Mouse (Mus musculus): ENCODE measurements around the gene Grin2b. TPM values are rescaled to one million over a fixed set of nuclear protein-coding genes. Genes with fewer than 3 reads are reported as not detected.

Gene Grin2b
- polyA plus RNA-seq, 1 experiment: not detected

DNA sequence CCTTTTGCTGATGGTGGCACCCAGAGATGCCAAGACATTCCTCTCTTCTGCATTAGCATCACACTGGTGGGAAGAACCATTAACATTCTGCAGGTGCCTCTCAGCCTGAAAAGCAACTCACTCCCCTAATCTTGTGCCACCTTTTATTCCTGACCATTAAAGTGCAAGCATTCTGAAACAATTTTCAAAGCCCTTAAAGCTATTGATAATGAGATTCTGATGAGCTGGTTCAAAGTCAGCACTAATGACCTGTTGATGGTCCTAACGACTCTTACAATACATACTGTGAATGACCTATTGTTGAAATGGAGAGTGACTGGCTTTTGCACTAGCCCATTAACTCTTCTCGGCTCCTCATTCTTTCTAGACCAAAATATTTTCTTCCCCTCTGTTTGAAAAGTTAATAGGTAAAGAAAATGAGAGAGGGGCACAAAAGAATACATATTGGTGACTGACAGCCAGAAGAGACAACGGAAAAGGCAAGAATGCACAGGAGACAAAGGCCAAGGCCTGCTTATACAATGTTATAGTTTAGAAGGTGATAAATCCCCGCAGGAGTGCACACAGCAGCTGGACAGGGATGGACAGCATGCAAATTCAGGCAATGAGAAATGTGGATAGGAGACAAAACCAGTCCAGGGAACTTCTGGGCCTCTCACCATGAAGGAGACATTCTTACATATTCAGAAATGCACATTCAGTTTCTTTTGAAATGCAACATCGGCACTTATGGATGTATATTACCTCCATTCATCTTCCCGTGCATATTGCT, 59.5 kb downstream of the Grin2b start:
- Histone ChIP-seq H3K4me3 (replicated peaks) (no peak overlapping the region), H3K4me1 (ENCODE audit: control insufficient read depth) (no peaks in the 10 kb centered on the region), H3K9me3 (ENCODE audit: control insufficient read depth, low read length) (peaks cover 32% of the 10 kb centered on the region), H3K36me3 (ENCODE audit: control insufficient read depth) (no peaks in the 10 kb centered on the region), H3K27me3 (ENCODE audit: control insufficient read depth) (no peaks in the 10 kb centered on the region)
- TF ChIP-seq TAL1 (IDR thresholded peaks at IDR 0.05; ENCODE audit: low read length) (no peak), GATA1 (IDR thresholded peaks at IDR 0.05; ENCODE audit: low read length) (no peak)

DNA sequence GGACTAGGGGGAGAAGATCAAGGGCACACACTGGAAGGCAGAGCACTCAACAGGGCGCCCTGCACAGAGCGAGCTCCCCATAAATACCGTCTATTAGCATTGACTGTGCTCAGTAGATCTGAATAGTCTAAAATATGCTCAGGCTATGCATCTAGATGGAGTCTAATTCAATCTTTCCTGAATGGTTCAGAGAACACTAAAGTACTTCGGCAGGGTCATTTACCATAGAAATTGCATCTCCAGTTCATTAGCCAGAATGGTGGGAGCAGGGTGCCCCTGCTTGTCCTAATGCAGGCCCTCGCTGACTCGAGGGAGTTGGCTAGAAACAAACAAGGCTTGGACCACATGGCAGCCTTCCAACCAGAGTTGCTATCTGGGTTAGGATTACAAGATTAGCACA, 64.1 kb downstream of the Grin2b start:
- Histone ChIP-seq H3K27me3 (ENCODE audit: control insufficient read depth) (no peaks in the 10 kb centered on the region), H3K4me1 (ENCODE audit: control insufficient read depth) (no peaks in the 10 kb centered on the region), H3K9me3 (ENCODE audit: control insufficient read depth, low read length) (peaks cover 27% of the 10 kb centered on the region), H3K4me3 (replicated peaks) (no peak overlapping the region), H3K36me3 (ENCODE audit: control insufficient read depth) (no peaks in the 10 kb centered on the region)
- TF ChIP-seq GATA1 (IDR thresholded peaks at IDR 0.05; ENCODE audit: low read length) (no peak), TAL1 (IDR thresholded peaks at IDR 0.05; ENCODE audit: low read length) (no peak)

DNA sequence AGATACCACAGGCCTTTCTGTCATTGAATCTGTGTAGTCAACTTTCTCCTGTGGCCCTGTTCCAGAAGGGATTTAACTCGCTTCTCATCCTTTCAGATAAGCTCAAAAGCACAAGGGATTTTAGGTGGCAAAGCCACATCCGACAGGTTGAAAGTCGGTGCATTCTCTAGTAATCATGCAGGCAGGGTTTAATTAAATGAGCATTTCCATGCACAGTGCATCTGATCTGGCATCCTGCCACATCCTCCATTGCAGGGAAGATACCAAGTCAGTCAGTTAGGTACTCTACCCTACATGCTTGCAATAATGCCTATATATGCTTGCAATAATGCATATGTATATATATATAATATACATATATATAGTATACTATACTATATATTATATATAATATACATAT, 64.8 kb downstream of the Grin2b start:
- Histone ChIP-seq H3K9me3 (ENCODE audit: control insufficient read depth, low read length) (peaks cover 25% of the 10 kb centered on the region), H3K4me3 (replicated peaks) (no peak overlapping the region)
- no peak for TF ChIP-seq TAL1 (IDR thresholded peaks at IDR 0.05; ENCODE audit: low read length)
- no peak for TF ChIP-seq GATA1 (IDR thresholded peaks at IDR 0.05; ENCODE audit: low read length)

DNA sequence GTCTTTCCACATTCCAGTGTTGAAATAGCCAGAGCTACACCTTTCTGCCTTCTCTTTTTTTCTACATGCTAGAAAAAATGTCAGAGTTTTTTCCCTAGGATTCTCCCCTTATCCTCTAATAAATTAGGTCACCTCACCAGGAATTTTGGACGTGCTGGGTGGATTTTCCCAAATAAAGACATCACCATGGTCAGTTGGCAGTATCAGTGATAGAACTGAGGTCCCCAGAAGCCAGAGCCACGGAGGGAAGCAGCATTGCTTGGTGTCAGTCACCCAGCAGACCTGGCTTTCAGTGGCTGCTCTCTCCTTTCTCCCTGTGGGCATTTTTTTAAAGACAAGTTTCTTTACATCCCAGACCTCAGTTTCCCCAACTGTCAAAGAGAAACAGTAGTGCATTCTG, 68.1 kb downstream of the Grin2b start:
- no peaks in the 10 kb centered on the region for H3K36me3 ChIP-seq (ENCODE audit: control insufficient read depth)
- H3K27me3 ChIP-seq (ENCODE audit: control insufficient read depth): no peaks in the 10 kb centered on the region
- H3K4me3 ChIP-seq (replicated peaks): no peak overlapping the region
- TF ChIP-seq GATA1 (IDR thresholded peaks at IDR 0.05; ENCODE audit: low read length) (no peak), TAL1 (IDR thresholded peaks at IDR 0.05; ENCODE audit: low read length) (no peak)
- no peaks in the 10 kb centered on the region for H3K4me1 ChIP-seq (ENCODE audit: control insufficient read depth)
- peaks cover 26% of the 10 kb centered on the region for H3K9me3 ChIP-seq (ENCODE audit: control insufficient read depth, low read length)

More for the DNA sequence above, 64.8 kb downstream of the Grin2b start:
- Histone ChIP-seq H3K27me3 (ENCODE audit: control insufficient read depth) (no peaks in the 10 kb centered on the region), H3K4me1 (ENCODE audit: control insufficient read depth) (no peaks in the 10 kb centered on the region), H3K36me3 (ENCODE audit: control insufficient read depth) (no peaks in the 10 kb centered on the region)

DNA sequence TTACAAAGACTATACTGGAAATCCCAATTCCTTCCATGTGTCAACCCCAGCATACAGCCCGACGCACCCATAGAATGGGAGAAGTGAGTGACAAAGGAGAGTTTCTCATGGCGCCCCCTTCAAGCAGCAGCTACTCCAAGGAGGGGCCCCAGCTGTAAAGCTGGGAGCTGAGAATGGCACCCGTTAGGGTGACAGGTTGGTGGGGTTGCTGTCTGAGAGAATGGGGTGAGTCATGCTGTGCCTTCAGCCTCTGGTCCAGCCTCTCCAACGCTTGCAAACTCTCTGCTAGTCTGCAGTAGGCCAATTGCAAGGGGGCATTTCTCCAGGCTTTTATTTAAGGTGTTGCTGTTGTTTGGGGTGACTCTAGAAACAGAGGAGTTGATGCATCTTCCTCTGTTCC, 73.1 kb downstream of the Grin2b start:
- TF ChIP-seq GATA1 (IDR thresholded peaks at IDR 0.05; ENCODE audit: low read length): no peak
- TF ChIP-seq TAL1 (IDR thresholded peaks at IDR 0.05; ENCODE audit: low read length): no peak
- peaks cover 35% of the 10 kb centered on the region for H3K9me3 ChIP-seq (ENCODE audit: control insufficient read depth, low read length)
- no peaks in the 10 kb centered on the region for H3K36me3 ChIP-seq (ENCODE audit: control insufficient read depth)
- no peak overlapping the region for H3K4me3 ChIP-seq (replicated peaks)
- no peaks in the 10 kb centered on the region for H3K27me3 ChIP-seq (ENCODE audit: control insufficient read depth)
- H3K4me1 ChIP-seq (ENCODE audit: control insufficient read depth): no peaks in the 10 kb centered on the region

DNA sequence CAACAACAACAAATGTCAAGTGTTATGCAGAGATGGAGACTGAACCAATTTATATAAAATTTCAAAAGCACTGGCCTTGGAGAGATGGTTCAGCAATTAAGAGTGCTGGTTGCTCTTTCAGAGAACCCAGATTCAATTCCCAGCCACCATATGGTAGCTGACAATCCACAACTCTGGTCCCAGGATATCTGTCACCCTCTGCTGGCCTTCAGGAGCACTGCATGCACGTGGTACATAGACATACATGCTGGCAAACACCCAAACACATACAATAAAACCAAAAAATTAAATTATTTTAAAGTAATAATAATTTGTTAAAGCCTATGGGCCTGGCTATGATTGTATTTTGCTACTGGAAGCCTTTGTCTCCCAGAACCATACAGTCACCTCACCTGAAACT, 77.0 kb downstream of the Grin2b start:
- Histone ChIP-seq H3K9me3 (ENCODE audit: control insufficient read depth, low read length) (peaks cover 24% of the 10 kb centered on the region), H3K4me1 (ENCODE audit: control insufficient read depth) (no peaks in the 10 kb centered on the region), H3K27me3 (ENCODE audit: control insufficient read depth) (no peaks in the 10 kb centered on the region), H3K36me3 (ENCODE audit: control insufficient read depth) (no peaks in the 10 kb centered on the region), H3K4me3 (replicated peaks) (no peak overlapping the region)
- TF ChIP-seq GATA1 (IDR thresholded peaks at IDR 0.05; ENCODE audit: low read length) (no peak), TAL1 (IDR thresholded peaks at IDR 0.05; ENCODE audit: low read length) (no peak)

DNA sequence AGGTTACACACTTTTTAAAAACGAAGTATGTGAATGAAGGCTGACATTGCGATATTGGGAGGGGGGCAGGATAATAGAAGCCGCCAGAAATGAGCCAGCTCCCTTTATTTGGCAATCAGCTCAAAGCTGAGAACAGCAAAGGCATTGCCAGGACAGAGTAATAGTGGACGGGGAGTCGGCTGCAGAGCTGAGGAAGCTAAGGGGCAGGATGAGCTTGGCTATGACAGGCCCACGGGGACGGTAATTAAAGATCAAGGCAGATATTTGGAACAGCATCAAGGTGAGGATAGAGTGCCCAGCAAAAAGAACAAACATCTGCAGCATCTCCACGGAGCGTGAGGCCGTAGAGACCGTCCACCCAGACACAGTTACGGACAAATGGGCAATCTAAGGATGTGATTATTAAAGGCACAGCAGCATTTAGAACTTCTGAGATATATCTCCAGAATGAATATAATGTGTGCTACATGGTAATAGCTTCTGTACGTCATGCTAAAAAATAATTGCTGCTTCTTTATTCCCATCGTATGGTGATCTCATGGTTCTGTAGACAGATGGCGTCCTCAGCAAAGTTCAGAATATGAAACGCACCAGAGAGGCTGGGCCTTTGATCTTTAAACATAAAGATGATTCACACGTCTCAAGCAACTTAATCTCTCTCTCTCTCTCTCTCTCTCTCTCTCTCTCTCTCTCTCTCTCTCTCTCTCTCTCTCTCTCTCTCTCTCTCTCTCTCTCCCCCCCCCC, 93.1 kb downstream of the Grin2b start:
- Histone ChIP-seq H3K9me3 (ENCODE audit: control insufficient read depth, low read length) (peaks cover 17% of the 10 kb centered on the region; the same call in 1 of the 2 replicates), H3K4me1 (ENCODE audit: control insufficient read depth) (no peaks in the 10 kb centered on the region), H3K4me3 (replicated peaks) (no peak overlapping the region), H3K36me3 (ENCODE audit: control insufficient read depth) (no peaks in the 10 kb centered on the region), H3K27me3 (ENCODE audit: control insufficient read depth) (no peaks in the 10 kb centered on the region)
- TF ChIP-seq TAL1 (IDR thresholded peaks at IDR 0.05; ENCODE audit: low read length) (no peak), GATA1 (IDR thresholded peaks at IDR 0.05; ENCODE audit: low read length) (no peak)

DNA sequence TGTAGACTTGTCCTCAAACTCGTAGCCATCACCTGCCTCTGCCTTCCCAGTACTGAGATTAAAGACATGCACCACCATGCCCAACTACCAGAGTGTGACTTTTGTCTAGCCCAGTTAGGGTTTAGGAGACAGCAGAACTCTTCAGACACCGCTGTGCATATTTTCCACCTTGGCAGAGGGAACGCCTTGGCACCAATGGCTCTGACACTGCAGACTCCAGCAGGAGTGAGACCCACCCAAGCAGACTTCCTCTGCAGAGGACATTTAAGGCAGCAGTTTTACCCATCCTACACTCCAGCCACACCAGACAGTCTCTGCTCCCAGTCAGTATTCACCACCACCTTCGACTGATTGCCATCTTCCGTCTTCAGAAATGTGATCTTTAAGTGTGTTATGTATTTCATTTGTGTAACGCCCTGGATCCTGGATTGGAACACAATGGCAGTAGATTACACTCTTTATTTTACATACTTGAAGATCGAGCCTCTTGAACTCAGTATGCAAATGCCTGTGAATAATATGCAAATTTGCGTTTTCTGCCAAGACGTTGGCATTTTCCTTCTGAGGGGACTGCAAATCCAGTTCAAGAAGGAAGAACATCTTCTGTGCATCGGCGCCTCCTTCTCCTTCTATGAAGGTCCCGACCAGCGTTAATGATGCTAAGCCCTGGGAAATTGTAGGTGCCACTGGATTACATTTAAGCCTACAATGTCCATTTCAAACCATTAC, 100.8 kb downstream of the Grin2b start:
- Histone ChIP-seq H3K4me1 (ENCODE audit: control insufficient read depth) (no peaks in the 10 kb centered on the region), H3K4me3 (replicated peaks) (no peak overlapping the region), H3K27me3 (ENCODE audit: control insufficient read depth) (no peaks in the 10 kb centered on the region), H3K36me3 (ENCODE audit: control insufficient read depth) (no peaks in the 10 kb centered on the region), H3K9me3 (ENCODE audit: control insufficient read depth, low read length) (peaks cover 18% of the 10 kb centered on the region)
- no peak for TF ChIP-seq GATA1 (IDR thresholded peaks at IDR 0.05; ENCODE audit: low read length)
- TF ChIP-seq TAL1 (IDR thresholded peaks at IDR 0.05; ENCODE audit: low read length): no peak

DNA sequence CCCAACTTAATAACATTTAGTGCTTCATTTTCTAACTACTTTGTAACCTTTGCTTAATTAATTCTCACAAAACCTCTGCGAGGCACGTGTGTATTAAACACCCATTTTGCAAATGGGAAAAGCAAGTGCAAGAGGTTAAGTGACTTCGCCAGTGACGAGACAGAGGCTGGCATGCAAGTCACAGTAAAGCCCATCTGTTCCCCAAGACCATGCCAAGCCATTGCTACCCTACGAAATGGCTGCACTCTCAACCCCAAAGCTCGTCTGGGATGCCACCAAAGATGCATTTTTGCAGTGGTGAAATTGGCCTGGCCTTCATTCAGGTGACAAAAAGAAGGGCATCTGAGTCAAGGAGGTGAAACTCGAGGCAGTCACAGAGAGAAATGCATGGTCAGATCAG, 103.2 kb downstream of the Grin2b start:
- no peaks in the 10 kb centered on the region for H3K4me1 ChIP-seq (ENCODE audit: control insufficient read depth)
- H3K4me3 ChIP-seq (replicated peaks): no peak overlapping the region
- no peaks in the 10 kb centered on the region for H3K36me3 ChIP-seq (ENCODE audit: control insufficient read depth)
- H3K27me3 ChIP-seq (ENCODE audit: control insufficient read depth): no peaks in the 10 kb centered on the region
- peaks cover 22% of the 10 kb centered on the region for H3K9me3 ChIP-seq (ENCODE audit: control insufficient read depth, low read length)
- TF ChIP-seq GATA1 (IDR thresholded peaks at IDR 0.05; ENCODE audit: low read length): no peak
- TF ChIP-seq TAL1 (IDR thresholded peaks at IDR 0.05; ENCODE audit: low read length): no peak

All from erythroblast, embryonic 14.5 days (primary cell).